Mouse (Mus musculus) E14TG2a.4 (cell line): Measurements from ENCODE around the gene Trappc3l.
"Not testable (repeated sequence)": the region's sequence is repeated elsewhere in the genome, so short reads cannot be mapped to it uniquely, and the experiment has no call there.

ENCODE experiments used
- H3K27me3 ChIP-seq: 2 replicates; pipeline ENCODE4 v1.6.1; 2014; ENCODE audit warnings: low read length, control low read depth; ENCODE audit not compliant: insufficient read depth
- H3K36me3 ChIP-seq: 2 replicates; pipeline ENCODE4 v1.6.1; 2014; ENCODE audit warnings: low read length, control low read depth; ENCODE audit not compliant: insufficient read depth
- H3K4me1 ChIP-seq: replicated peaks from 2 replicates; pipeline ENCODE4 v1.6.1; 2014; ENCODE audit warnings: low read depth, low read length, control low read depth
- H3K4me3 ChIP-seq: replicated peaks from 2 replicates; pipeline ENCODE4 v1.5.1; 2014; ENCODE audit warnings: mild to moderate bottlenecking, low read length
- H3K9me3 ChIP-seq: 2 replicates; pipeline ENCODE4 v1.6.1; 2014; ENCODE audit warnings: low read length, control low read depth
- CTCF ChIP-seq: conservative IDR thresholded peaks from 2 replicates; pipeline ENCODE4 v1.5.1; 2014; ENCODE audit warnings: low read length
- NANOG ChIP-seq: IDR thresholded peaks from 2 replicates; pipeline ENCODE4 v1.6.1; 2014; ENCODE audit warnings: borderline replicate concordance, low read length, mixed read lengths
- POU5F1 ChIP-seq: IDR thresholded peaks from 2 replicates; pipeline ENCODE4 v1.6.1; 2014; ENCODE audit warnings: low read length, borderline replicate concordance

Trappc3l gene

DNA sequence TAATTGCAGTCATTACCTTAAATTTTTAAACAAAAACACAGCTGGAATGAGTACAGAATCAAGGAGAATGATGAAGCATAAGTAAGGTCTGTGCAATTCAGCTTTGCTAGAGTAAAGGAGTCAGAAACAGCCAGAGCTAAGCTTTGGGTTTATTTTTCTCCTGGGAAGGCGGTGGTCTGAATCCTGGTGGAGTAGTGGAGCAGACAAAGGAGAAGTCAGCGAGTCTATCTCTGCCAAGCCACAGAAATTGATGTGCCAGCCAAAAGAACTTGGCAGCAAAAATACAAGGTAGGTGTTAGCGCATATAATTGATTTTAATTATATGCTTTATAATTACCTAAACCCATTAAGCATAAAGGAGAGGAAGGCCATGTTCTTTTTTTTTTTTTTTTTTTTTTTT is at the start of gene Trappc3l:
Gene Trappc3l (plus strand): TSS at position 197 of the 400 bp plus-strand sequence.
- Histone ChIP-seq H3K4me1 (peaks cover 12% of the 10 kb centered on the region), H3K27me3 (0 out of 2 replicates have a peak, but pooled peaks cover 5% of the 10 kb centered on the region), H3K9me3 (no peaks in the 10 kb centered on the region), H3K4me3 (no peak within 1 kb of the TSS), H3K36me3 (no peaks in the 10 kb centered on the region)
- TF ChIP-seq NANOG (no peak), CTCF (no peak), POU5F1 (no peak)

DNA sequence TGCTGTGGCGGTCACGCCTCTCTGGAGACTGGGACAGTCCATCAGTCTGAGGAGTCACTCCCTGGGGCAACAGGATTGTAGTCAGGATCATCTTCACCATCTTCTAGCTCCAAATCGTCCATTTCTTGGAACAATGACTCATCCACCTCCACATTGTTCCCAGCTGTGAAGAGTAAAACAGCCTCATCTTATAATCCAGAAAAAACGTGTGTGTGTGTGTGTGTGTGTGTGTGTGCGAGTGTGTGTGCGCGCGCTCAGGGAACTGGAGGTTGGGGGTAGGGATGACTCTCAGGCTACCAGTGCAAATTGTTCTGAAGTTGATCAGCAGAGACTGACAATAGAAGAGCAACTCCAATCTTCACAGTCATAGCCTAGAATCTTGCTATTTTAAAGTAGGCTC is 40.7 kb upstream of the Trappc3l start:
- H3K27me3 ChIP-seq, H3K4me1 ChIP-seq, H3K4me3 ChIP-seq, H3K9me3 ChIP-seq: not testable (repeated sequence)
- peaks cover 94% of the 10 kb centered on the region for H3K36me3 ChIP-seq

GRCm38 (mm10) chr10:33998397-33998796 is 39.0 kb upstream of the Trappc3l start:
- TF ChIP-seq CTCF (no peak), NANOG (no peak), POU5F1 (no peak)
- Histone ChIP-seq H3K9me3 (no peaks in the 10 kb centered on the region), H3K27me3 (no peaks in the 10 kb centered on the region), H3K36me3 (peaks cover 94% of the 10 kb centered on the region), H3K4me1 (no peaks in the 10 kb centered on the region), H3K4me3 (no peak overlapping the region)

GRCm38 (mm10) chr10:34012581-34012980 is 24.8 kb upstream of the Trappc3l start:
- Histone ChIP-seq H3K27me3 (no peaks in the 10 kb centered on the region), H3K4me1 (peaks cover 22% of the 10 kb centered on the region)
- TF ChIP-seq NANOG (no peak), CTCF (no peak), POU5F1 (no peak)

DNA sequence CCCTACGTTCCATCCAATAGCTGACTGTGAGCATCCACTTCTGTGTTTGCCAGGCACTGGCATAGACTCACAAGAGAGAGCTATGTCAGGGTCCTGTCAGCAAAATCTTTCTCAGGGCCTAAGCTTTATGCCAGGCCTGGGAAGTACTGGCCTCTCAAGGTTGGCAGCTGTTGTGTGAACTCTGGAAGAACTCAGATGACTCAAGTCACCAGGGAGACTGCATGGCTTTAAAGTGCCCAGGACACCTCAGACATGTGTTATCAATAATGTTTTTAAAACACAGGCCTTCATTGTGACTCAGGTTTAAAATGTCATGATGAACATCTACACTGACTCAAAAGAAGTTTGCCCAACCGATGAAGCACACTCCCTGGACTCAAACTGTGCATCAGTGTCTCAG is 24.2 kb upstream of the Trappc3l start:
- Histone ChIP-seq H3K4me3 (no peak overlapping the region), H3K4me1 (peaks cover 28% of the 10 kb centered on the region), H3K36me3 (peaks cover 39% of the 10 kb centered on the region), H3K9me3 (no peaks in the 10 kb centered on the region), H3K27me3 (no peaks in the 10 kb centered on the region)
- TF ChIP-seq NANOG: no peak
- no peak for TF ChIP-seq CTCF
- TF ChIP-seq POU5F1: no peak

More at GRCm38 (mm10) chr10:34012581-34012980, 24.8 kb upstream of the Trappc3l start:
- Histone ChIP-seq H3K4me3 (no peak overlapping the region), H3K9me3 (no peaks in the 10 kb centered on the region), H3K36me3 (peaks cover 46% of the 10 kb centered on the region)

DNA sequence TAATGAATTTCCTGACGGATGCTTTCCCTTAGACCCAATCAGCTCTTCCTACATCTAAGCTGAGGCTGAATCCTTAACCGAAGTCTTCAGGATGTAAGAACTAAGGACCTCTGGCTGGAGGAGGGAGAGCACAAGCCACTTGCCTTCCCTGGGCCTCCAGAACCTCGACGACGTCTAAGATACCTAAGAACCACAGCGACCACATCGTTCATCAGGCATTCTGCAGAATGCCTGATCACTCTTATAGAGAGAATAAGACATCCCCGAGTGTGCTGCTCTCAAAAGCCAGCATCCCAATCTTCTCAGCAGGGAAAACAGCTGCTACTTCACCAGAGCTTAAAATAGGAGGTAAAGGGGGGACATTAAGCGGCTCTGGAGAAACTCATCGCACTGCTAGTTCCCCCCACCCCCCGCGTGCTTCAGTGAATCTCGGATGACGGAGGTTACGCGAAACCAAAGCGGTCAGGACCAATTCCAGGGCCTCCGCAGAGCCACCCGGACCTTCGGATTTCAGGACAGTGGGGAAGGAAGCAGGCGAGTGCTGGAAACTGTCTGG is 18.6 kb upstream of the Trappc3l start:
- H3K4me3 ChIP-seq: peak overlapping the region; percentile 95
- no peaks in the 10 kb centered on the region for H3K9me3 ChIP-seq
- no peaks in the 10 kb centered on the region for H3K27me3 ChIP-seq
- H3K4me1 ChIP-seq: peaks cover 40% of the 10 kb centered on the region
- peaks cover 22% of the 10 kb centered on the region for H3K36me3 ChIP-seq
- no peak for TF ChIP-seq CTCF
- no peak for TF ChIP-seq NANOG
- TF ChIP-seq POU5F1: no peak

- Histone ChIP-seq H3K36me3 (peaks cover 18% of the 10 kb centered on the region), H3K9me3 (no peaks in the 10 kb centered on the region), H3K4me1 (peaks cover 40% of the 10 kb centered on the region), H3K27me3 (no peaks in the 10 kb centered on the region), H3K4me3 (peak within 1 kb of the TSS; percentile 95)
- TF ChIP-seq NANOG (no peak), POU5F1 (no peak), CTCF (no peak)
Measured at GRCm38 (mm10) chr10:34019302-34020075, 17.9 kb upstream of the Trappc3l start, which contains the start of gene Rwdd1. Gene Rwdd1 (minus strand): TSS chr10:34019624.

DNA sequence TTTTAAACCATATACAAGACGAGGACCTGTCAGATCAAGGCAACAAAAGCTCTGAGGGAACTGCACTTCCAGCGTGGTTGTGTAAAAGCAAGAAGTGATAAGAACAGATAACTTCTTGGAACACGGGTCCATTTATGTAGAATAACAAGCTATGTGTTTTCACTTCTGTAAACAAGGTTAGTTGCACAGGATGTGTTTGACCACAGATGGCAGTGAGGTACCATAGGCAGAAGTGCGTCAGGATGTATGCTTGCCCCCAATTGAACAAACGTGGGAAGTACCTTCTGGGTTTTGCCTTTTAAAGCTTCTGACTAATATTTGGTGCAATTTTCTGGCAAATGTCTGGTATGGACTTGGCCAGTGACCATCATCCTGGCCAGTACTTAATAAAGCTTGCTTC is 7.1 kb upstream of the Trappc3l start:
- no peaks in the 10 kb centered on the region for H3K9me3 ChIP-seq
- no peak for TF ChIP-seq NANOG
- no peak for TF ChIP-seq CTCF
- no peak for TF ChIP-seq POU5F1
- H3K4me3 ChIP-seq: no peak overlapping the region
- H3K4me1 ChIP-seq: peaks cover 21% of the 10 kb centered on the region
- 0 out of 2 replicates have a peak, but pooled peaks cover 5% of the 10 kb centered on the region for H3K27me3 ChIP-seq
- no peaks in the 10 kb centered on the region for H3K36me3 ChIP-seq
